Mouse (Mus musculus) stomach, embryonic 15.5 days (tissue): Measurements from ENCODE around the gene Fth1. TPM values are rescaled to one million over a fixed set of nuclear protein-coding genes. Genes with fewer than 3 reads are reported as not detected.

ENCODE experiments used
- polyA plus RNA-seq: library from polyadenylated mRNA; unstranded; fragments of >200 nt; fragmentation: Nextera tagmentation; extraction: Ambion mirVana; gene quantifications from 2 replicates; pipeline ENCODE4 v1.2.1, GENCODE M21; 2015

Fth1 gene
- polyA plus RNA-seq, 1 experiment from 2014 or later = 1,987 TPM

Other genes with a start within 250 kb of the Fth1 start
- 0.12 TPM in 1 of 2 replicates, not detected in the other for gene Scgb2a2, start 133.0 kb upstream of the Fth1 start, polyA plus RNA-seq
- 93.9 and 95.5 TPM in 2 replicates for gene Incenp, start 81.0 kb upstream of the Fth1 start, polyA plus RNA-seq
- 0.80 TPM in 2 replicates for gene Best1, start 21.0 kb downstream of the Fth1 start, polyA plus RNA-seq
- 29.8 and 40.7 TPM in 2 replicates for gene Rab3il1, start 21.1 kb downstream of the Fth1 start, polyA plus RNA-seq
- 17.2 and 17.6 TPM in 2 replicates for gene Fads3, start 61.0 kb downstream of the Fth1 start, polyA plus RNA-seq
- 125 and 139 TPM in 2 replicates for gene Fads2, start 121.1 kb downstream of the Fth1 start, polyA plus RNA-seq
- 111 and 122 TPM in 2 replicates for gene Fads1, start 202.3 kb downstream of the Fth1 start, polyA plus RNA-seq
- gene Tmem258, start 223.4 kb downstream of the Fth1 start, polyA plus RNA-seq = 473 and 509 TPM in 2 replicates
- 86.3 and 92.0 TPM in 2 replicates for gene Fen1, start 223.6 kb downstream of the Fth1 start, polyA plus RNA-seq